Mouse (Mus musculus): Measurements from ENCODE around the gene Srpk2.

DNA sequence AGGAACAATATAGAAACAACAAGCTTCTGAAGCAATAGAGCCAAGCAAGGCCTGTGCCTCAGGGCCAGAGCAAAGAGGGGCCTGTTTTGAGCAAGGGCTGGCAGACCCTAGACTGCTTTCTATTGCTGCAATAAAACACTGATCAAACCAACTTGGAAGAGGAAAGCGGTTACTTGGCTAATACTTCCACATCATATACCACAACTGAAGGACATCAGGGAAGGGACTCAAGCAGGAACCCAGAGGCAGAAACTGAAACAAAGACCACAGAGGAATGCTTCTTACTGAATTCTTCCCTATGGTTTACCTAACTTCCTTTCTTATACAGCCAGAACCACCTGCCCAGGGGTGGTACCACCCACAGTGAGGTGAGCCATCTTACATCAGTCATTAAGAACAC lies 162.8 kb downstream of the Srpk2 start:
- TF ChIP-seq CTCF (conservative IDR thresholded peaks at IDR 0.05; ENCODE audit: low read length) (no peak), NANOG (IDR thresholded peaks at IDR 0.05; ENCODE audit: borderline replicate concordance, low read length) (no peak)

All from E14TG2a.4 (cell line).